Mouse (Mus musculus): ENCODE results near the gene Pbx4. TPM values are rescaled to one million over a fixed set of nuclear protein-coding genes. Genes with fewer than 3 reads are reported as not detected.

Pbx4 gene
- total RNA-seq, 2 experiments from 2014 or later = 19.2 to 20.8 TPM

DNA sequence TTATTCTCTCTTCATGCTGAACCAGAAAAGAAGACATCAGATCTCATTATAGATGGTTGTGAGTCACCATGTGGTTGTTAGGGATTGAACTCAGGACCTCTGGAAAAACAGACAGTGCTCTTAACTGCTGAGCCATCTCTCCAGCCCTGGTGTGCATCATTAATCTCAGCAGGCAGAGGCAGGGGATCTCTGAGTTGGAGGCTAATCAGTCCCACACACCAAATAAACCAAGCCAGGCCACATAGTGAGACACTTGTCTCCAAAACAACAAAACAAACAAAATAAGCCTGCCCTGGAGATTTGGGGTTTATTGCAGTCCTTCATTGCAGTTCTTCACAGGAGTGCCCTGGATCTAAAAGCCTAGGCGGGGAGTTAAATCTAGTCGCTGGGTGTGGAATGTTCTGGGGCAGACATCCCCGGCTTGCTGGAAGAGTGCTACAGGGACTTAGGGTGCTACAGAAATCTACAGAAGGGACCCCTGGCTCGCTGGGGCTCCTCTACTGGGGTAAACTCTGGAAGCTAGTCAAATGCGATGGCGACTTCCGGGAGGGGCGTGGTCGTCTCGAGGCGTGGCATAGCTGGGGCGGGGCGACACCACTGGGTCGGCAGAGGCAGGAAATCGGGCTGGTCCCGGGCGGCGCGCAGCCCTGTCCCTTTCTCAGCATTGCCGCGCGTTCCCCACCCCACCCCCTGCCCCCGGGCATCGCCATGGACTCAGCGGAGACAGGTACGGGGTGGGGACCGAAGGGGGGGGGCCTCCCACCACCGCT, 24.0 kb upstream of the Pbx4 start, which contains the start of gene Gmip:
TSS of gene Gmip (plus strand) at position 586 of the 770 bp plus-strand sequence.
- DNase-seq (ENCODE audit: low spot score in 2 of 2) = peak; percentile 51 to 55
- intact Hi-C loops (cut with DNase I) = no loop called here

DNA sequence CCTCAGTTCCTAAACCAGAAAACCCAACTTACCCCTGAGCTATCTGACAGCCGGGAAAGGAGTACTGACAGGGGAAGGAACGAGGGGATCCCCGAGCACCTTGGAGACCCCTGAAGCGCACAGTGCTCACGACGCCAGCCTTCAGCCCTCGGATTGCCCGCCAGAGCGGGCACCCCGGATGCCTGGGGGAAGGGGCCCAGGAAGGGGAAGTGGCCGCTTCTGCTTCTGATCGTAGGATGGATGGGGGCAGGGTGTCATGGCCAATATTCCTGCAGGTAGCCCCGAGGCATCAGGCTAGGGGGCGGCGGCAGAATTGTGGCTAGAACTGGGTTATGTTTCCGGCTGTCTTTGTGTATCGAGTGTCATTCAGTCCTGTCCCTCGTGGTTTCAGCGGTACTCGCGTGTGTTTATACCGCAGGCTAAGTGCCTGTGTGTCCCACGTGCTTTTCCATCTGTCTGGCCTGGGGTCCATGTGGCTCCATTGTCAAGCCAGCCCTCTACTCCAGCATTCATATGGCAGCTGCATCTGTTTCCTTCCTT, 23.4 kb upstream of the Pbx4 start:
- intact Hi-C loops (cut with DNase I) = no loop called here
- DNase-seq (ENCODE audit: low spot score in 2 of 2) = peak; percentile 23 to 29

DNA sequence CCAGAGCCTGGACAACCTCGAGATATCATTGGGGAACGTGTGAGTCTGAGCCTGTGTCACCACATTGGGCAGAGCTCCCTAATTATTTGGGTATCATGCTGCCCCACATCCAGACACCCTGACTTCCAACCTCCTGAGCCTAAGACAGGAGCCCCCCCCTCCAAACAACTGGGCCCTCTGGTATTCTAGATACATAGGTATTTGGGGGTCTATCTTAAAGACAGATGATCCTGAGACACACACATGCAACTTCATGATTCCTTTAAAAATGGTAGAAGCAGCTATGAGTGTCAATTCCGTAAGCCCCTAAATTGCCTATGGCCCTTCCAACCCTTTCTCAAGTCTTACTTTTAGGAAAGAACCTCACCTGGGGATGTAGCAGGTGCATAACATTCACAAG, 22.5 kb upstream of the Pbx4 start:
- intact Hi-C loops (cut with DNase I) = no loop called here
- no peak for DNase-seq (ENCODE audit: low spot score in 2 of 2)

DNA sequence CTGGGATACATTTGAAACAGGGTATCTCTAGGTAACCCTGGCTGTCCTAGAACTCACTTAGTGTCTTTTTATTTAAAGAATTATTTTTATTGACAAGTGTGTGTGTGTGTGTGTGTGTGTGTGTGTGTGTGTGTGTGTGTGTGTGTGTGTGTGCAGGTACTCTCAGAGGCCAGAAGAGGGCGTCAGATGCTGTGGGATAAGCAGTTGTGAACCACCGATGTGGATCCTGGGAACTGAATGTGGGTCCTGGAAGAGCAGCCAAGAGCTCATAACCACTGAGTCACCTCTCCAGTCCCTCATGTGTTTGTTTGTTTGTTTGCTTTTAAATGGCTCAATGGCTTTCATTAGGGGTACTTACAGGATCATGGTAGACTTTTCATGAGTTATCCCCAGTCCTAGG, 17.4 kb upstream of the Pbx4 start:
- intact Hi-C loops (cut with DNase I) = no loop called here
- DNase-seq (ENCODE audit: low spot score in 2 of 2) = no peak

DNA sequence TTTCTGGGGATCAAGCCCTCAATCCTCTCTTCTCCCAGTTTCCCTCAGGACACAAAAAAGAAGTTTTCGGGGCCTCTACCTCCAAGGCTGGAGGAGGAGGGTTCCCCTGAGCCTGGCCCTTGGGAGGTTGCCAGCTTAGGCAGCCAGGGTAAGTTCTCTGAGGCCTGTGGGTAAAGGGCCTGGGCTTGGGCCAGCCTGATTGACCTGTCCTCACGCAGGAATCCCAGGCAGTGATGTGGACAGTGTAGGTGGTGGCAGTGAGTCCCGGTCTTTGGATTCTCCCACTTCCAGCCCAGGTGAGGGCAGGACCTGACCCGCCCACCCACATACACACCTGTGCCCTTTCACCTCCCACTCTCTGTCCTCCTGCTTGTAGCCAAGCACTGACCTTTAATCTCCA, 16.9 kb upstream of the Pbx4 start:
- no peak for DNase-seq (ENCODE audit: low spot score in 2 of 2)
- intact Hi-C loops (cut with DNase I) = no loop called here

DNA sequence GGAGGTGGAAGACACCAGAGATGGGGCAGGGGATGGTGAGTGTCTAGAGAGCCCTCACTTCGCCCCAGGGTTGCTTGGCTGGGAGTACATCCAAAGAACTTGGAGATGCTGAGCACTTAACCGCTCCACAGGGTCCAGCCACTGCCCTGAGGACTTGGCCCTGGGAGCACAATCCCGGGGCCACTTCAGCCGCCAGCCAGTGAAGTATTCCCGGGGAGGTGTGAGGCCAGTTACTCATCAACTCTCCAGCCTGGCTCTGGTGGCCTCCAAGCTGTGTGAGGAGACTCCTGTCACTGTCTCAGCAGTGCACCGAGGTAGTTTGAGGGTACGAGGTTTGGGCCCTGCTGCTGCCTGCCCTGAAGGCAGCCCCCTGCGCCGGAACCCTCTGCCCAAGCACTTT, 11.8 kb upstream of the Pbx4 start:
- intact Hi-C loops (cut with DNase I) = no loop called here
- no peak for DNase-seq (ENCODE audit: low spot score in 2 of 2)

DNA sequence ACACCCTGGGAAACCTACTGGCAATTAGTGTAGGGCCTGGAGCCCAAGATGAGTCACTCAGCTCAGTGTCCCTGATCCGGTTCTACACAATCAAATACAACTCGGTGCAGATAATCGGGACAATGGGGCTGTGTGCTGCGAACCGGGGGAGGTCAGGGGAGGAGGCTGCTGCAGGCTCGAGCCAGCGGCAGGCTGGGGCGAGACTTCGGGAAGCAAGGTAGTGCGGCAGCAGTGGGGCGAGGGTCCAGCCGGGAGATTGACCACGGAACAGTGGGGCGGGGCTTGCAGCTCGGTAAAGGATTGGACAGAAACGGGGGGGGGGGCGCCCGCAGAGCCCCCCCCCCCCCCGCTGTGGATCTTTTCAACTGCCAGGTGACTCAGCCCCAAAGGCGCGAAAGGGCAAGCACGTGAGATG, 10.3 kb upstream of the Pbx4 start:
- no peak for DNase-seq (ENCODE audit: low spot score in 2 of 2)
- intact Hi-C loops (cut with DNase I) = no loop called here

DNA sequence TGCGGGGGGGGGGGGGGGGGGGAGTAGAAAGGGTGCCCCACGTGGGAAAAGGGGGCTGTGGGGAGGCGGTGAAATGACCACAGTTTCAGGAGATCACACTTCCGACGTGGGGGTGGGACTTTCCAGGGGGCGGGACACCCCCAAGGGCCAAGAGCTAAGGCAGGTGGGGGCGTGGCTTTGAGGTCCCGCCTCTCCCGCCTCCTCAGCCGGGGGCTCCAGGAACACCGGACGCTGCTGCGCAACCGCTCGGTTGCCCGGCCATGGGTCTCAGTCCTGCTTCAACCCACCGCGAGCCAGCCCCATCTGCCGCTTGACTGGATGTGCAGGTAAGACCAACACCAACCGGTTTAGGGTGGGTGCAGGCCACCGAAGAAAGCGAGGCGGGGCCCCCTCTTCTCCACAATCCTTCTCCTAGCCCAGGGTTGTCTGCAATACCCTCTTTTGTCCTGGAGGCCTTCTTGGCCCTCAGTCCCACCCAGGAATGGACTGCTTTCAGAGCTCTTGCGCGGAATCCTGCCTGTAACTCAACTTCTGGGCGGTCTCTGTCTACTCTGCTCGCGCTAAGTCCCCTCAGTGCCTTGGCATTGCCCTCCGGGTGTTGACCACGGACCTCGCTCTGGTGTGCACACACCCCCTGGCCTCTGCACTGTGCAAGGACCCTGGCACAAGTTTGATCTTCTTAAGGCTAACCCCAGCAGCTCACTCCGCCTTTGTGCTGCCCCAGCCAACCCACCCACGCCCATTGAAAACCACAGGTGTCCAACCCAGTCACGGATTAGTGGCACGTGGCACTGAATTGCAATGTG, 9.7 kb upstream of the Pbx4 start, which contains the start of gene Lpar2:
TSS of gene Lpar2 (plus strand) at position 44 of the 806 bp plus-strand sequence.
- intact Hi-C loops (cut with DNase I) = no loop called here
- peak in 1 of 2 experiments; percentile 28 for DNase-seq (ENCODE audit: low spot score in 2 of 2)

DNA sequence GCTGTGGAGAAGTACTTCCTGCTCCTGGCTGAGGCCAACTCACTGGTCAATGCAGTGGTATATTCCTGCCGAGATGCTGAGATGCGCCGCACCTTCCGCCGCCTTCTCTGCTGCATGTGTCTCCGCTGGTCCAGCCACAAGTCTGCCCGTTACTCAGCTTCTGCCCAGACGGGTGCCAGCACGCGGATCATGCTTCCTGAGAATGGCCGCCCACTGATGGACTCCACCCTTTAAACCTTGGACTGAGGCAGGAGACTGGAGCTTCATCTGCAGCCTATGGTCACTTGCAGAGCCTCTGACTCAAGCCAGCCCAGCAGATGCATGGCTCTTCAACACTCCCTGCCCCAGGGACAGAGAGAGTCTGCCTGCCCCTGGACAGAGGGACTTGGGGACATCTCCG, 5.9 kb upstream of the Pbx4 start:
- intact Hi-C loops (cut with DNase I) = no loop called here
- no peak for DNase-seq (ENCODE audit: low spot score in 2 of 2)

DNA sequence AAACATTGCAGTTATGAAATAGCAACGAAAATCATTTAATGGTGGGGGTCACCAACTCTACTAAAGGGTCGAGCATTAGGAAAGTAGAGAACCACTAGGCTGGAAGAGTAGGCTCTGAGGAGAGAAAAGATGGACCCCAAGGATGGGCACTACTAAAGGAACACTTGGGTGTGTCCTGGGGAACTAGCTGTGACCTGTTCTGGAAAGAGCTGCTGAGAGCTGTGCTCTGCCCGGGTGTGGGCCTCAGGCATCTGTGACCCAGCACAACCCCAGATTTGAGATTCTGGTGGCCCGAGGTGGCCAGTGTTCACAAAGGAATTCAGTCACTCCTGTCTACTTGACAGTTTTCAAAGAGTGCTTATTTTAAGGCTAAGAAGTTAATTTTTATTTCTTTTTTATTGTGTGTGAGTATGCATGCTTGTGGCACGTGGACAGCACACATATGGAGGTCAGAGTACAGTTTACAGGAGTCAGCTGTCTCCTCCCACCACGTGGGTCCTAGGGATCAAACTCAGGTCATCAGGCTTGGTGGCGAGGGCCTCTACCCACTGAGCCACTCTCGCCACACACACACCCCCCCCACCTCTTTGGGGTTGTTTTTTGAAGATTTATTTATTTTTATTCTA, 4.9 kb downstream of the Pbx4 start:
- intact Hi-C loops (cut with DNase I) = no loop called here
- DNase-seq (ENCODE audit: low spot score in 2 of 2) = no peak

DNA sequence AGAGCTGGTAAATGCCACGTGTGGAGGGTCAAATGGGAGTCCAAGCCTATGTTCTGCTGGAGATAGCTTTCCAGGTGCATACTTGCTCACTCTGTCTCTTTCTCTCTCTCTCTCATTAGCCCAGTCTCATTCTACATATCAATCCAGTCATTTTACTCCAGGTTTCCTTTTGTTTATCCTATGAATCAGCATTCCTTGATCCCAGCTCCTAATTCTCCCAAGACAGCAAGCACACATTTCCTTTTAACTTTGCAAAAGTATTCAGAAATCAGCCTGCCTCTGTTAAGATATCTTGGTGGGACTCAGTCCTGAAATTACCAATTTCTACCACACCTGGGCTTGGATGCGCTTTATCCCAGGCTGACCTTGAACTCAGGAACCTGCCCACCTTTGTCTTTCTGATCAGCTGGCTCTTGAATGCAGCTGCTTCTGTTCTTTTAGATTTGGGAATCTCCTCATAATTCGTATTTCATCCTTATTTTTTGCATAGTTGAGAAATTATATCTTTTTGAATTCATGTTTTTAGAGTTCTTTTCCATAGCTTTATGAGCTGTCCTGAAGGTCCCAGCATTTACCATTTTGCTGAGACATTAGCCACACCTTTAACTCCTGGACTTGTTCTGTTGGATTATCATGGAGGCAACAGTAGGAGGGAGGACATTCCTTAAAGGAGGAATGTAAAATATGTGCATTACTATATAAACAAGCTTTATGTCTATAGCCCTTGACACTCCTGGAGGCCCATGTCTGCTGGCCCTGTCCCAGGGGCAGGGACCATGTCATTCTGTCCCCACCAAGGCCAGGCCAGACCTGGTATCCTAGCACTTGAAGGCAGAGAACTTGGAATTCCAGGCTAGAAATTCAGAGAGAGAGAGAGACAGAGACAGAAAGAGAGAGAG, 15.1 kb downstream of the Pbx4 start:
- intact Hi-C loops (cut with DNase I) = no loop called here
- DNase-seq (ENCODE audit: low spot score in 2 of 2) = no peak

DNA sequence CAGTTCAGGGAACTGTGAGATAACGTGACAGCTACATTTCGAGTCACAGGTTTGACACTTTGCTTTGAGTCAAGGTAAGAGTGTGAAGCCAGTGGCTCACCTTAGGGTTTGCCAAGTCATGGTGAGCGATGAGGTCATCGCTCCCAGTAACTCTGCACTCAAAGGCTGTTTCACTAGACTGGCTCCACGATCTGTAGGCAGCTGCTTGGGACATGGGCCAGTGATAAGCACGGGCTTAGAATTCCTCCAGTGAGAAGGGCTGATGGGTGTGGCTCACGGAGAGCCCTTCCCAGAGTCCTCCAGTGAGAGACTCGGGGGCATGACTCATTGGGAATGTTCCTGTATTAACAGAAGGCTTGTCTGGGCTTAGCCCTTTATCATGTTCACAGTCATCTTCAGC, 16.7 kb downstream of the Pbx4 start:
- intact Hi-C loops (cut with DNase I) = no loop called here
- no peak for DNase-seq (ENCODE audit: low spot score in 2 of 2)

DNA sequence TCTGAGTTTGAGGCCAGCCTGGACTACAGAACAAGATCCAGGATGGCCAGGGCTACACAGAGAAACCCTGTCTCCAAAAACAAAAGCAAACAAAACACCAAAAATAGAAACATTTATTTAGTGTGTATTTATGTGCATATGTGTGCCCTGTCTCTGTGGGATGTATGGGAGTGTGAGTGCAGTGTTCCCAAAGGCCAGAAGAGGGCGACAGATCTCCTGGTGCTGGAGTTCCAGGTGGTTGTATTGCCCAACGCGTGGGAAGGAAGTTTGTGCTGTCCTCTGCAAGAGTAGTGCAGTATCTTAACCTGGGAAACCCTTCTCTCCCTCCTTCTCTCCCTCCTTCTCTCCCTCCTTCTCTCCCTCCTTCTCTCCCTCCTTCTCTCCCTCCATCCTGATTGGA, 17.6 kb downstream of the Pbx4 start:
- no peak for DNase-seq (ENCODE audit: low spot score in 2 of 2)
- intact Hi-C loops (cut with DNase I) = no loop called here

DNA sequence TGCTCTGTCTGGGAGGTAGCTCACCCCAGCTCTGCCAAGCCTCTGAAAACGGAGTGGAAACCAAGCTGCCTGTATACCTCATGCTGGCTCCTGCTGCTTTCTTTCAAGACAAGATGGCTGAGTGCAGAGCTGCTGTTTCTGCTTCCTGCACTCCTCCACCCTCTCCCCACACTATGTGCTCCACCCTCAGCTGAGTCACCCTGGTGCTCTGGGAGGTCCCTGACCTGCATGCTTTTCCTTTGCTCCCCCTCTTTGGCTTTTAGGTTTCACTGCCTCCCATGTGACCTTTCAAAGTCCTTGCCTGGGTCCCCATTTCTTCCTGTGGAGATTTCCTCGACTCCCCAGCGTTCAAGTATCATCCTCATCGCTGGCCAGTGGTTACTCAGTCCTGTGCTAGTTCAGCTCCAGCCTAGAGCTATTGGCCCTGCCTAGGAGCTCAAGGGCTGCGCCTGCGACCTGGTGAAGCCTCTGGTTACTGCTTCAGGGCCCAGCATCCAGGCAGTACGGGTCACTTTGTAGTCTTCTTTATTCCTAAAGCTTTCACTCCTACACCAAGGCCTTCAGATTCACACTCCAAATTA, 18.7 kb downstream of the Pbx4 start:
- DNase-seq (ENCODE audit: low spot score in 2 of 2) = no peak
- intact Hi-C loops (cut with DNase I) = no loop called here

DNA sequence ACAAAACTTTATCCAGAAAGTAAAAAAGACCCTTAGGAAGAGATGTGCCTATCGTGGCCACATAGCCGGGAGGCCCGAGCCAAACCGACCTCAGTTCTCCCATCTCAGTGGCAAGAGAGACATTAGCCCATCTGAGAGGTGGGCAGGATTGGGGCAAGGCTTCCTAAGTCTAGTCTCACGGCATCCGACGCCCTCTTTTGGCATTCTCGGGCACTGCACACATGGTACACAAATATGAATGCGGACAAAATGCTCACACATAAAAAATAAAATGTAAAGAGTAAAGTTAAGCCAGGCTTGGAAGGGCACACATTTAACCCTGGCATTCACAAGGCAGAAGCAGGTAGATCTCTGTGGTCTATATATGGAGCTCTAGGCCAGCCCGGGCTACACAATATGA, 21.6 kb downstream of the Pbx4 start:
- no peak for DNase-seq (ENCODE audit: low spot score in 2 of 2)
- intact Hi-C loops (cut with DNase I) = no loop called here

DNA sequence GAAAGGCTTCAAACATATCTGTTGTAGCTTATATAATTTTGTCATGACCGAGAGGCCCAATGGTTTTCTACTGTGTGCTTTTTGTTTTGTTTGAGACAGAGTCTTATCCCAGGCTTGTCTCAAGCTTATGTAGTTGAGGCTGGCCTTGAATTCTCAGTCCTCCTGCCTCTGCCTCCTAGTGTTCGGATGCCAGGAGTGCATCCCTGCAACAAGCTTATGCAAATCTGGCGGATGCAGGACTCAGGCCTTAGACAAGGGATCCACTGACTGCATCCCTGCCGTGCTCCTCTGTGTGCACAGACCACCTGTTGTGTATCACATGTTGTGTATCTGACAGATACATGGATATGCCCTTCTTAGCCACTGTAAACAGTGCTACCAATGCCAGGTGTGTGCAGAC, 28.5 kb downstream of the Pbx4 start:
- DNase-seq (ENCODE audit: low spot score in 2 of 2) = no peak
- intact Hi-C loops (cut with DNase I) = no loop called here

DNA sequence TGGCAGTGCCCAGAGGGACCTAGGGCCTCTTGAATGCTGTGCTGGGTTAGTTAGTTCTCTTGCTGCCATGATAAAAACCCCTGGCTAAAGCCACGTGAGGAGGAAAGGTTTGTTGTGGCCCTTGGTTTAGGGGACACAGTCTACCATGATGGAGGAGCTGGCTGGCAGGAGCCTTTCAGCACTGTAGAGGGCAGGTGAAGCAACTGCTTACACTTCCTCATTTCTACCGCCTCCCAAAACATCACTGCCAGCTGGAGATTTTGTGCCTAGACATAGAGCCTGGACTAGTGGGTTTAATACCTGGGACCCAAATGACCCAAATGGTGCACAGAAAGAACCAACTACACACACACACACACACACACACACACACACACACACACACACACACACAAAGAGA, 29.0 kb downstream of the Pbx4 start:
- DNase-seq (ENCODE audit: low spot score in 2 of 2) = no peak
- intact Hi-C loops (cut with DNase I) = no loop called here

DNA sequence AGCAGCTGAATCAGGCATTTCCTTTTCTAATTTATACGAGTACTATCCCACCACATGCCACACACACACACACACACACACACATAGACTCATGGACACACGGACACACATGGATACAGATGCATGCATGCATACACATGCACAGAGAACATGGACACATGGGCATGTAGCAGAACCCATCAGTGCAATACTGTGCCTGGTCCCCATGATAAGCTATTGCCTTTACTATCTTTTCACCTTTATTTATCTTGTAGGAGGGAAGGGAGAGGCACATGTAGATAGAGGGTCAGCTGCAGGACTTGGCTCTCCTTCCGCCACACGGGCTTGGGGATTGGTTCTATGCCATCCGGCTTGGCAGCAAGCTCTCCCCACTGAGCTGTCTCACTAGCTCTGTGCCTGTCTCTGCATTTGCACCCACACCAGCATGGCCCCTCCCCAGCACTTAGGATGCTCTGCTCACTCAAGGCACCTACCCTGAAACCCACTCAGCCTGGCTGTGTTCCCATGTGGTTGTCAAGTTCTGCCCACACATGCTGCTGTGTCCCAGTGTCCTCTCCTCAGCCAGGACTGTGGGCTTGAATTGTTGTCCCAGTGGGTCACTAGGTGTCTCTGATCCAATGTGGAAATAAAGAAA, 31.2 kb downstream of the Pbx4 start:
- DNase-seq (ENCODE audit: low spot score in 2 of 2) = no peak
- intact Hi-C loops (cut with DNase I) = no loop called here

DNA sequence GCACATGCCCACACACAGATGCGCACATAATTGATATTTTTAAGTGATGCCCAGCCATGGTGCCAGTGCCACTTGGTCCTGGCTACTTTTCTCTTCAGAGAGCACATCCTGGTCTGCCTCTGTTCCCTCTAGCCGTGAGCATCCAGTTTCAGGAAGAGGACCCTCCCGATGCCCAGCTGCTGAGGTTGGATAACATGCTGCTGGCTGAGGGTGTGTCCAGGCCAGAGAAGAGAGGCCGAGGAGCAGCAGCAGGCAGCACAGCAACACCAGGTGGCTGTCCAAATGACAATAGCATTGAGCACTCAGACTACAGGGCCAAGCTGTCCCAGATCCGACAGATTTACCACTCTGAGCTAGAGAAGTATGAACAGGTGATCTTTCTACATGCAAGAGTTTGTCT, 31.9 kb downstream of the Pbx4 start:
- intact Hi-C loops (cut with DNase I) = no loop called here
- no peak for DNase-seq (ENCODE audit: low spot score in 2 of 2)
